Mouse (Mus musculus): Measurements from ENCODE around the gene Mbtps2.

The Mbtps2 gene

GRCm38 (mm10) chrX:157501871-157502270, 96.6 kb downstream of the Mbtps2 start:
- no peak for DNase-seq (ENCODE audit: low read depth)

- DNase-seq (ENCODE audit: low read depth) = no peak
Observed at GRCm38 (mm10) chrX:157500004-157500403, 98.5 kb downstream of the Mbtps2 start.

- DNase-seq (ENCODE audit: low read depth) = no peak
Observed at GRCm38 (mm10) chrX:157493159-157493558, 105.4 kb downstream of the Mbtps2 start.

- DNase-seq (ENCODE audit: low read depth) = no peak
Observed at GRCm38 (mm10) chrX:157491944-157492726, 106.4 kb downstream of the Mbtps2 start, which contains the start of gene Sms. Sms (minus strand) TSS chrX:157492287.

- no peak for DNase-seq (ENCODE audit: low read depth)
Observed at GRCm38 (mm10) chrX:157491145-157491935, 107.2 kb downstream of the Mbtps2 start.

GRCm38 (mm10) chrX:157490769-157491144, 107.8 kb downstream of the Mbtps2 start:
- DNase-seq (ENCODE audit: low read depth) = no peak

- DNase-seq (ENCODE audit: low read depth) = no peak
Observed at GRCm38 (mm10) chrX:157489871-157490721, 108.4 kb downstream of the Mbtps2 start.

GRCm38 (mm10) chrX:157488831-157489230, 109.7 kb downstream of the Mbtps2 start:
- no peak for DNase-seq (ENCODE audit: low read depth)

- no peak for DNase-seq (ENCODE audit: low read depth)
Observed at GRCm38 (mm10) chrX:157486765-157487164, 111.8 kb downstream of the Mbtps2 start.
